Mouse (Mus musculus) C2C12 (cell line): ENCODE measurements around the gene Ralgps2. TPM values are rescaled to one million over a fixed set of nuclear protein-coding genes. Genes with fewer than 3 reads are reported as not detected.

ENCODE experiments used
- H3K27me3 ChIP-seq: one replicate; pipeline ENCODE4 v1.6.1; 2011; ENCODE audit not compliant: control insufficient read depth, insufficient read depth, insufficient read length
- H3K36me3 ChIP-seq: one replicate; pipeline ENCODE4 v1.6.1; 2011; ENCODE audit not compliant: control insufficient read depth, insufficient read depth
- H3K4me3 ChIP-seq: one replicate; pipeline ENCODE4 v1.5.1; 2011; ENCODE audit warnings: mild to moderate bottlenecking, control low read depth; ENCODE audit not compliant: poor library complexity, insufficient read depth, severe bottlenecking
- H3K79me2 ChIP-seq: one replicate; pipeline ENCODE4 v1.6.1; 2011; ENCODE audit not compliant: control insufficient read depth, insufficient read depth
- H3K79me3 ChIP-seq: one replicate; pipeline ENCODE4 v1.6.1; 2011; ENCODE audit warnings: low read depth, control low read depth
- H3ac ChIP-seq: one replicate; pipeline ENCODE3; 2011; ENCODE audit warnings: low read depth; ENCODE audit not compliant: control insufficient read depth, insufficient read length
- CEBPB ChIP-seq: IDR thresholded peaks from one replicate; pipeline ENCODE4 v1.6.1; 2011; ENCODE audit warnings: low read depth, mild to moderate bottlenecking, control low read depth, moderate library complexity
- CTCF ChIP-seq: IDR thresholded peaks from one replicate; pipeline ENCODE4 v1.5.1; 2011; ENCODE audit not compliant: control insufficient read depth, insufficient read depth, insufficient read length
- FOSL1 ChIP-seq: IDR thresholded peaks from one replicate; pipeline ENCODE4 v1.8.0; 2011; ENCODE audit warnings: mild to moderate bottlenecking, low read length; ENCODE audit not compliant: poor library complexity, insufficient read depth, severe bottlenecking
- MAX ChIP-seq: IDR thresholded peaks from one replicate; pipeline ENCODE4 v1.6.1; 2011; ENCODE audit warnings: mild to moderate bottlenecking, control low read depth
- MYOD1 ChIP-seq: IDR thresholded peaks from one replicate; pipeline ENCODE4 v1.6.1; 2011; ENCODE audit warnings: low read depth; ENCODE audit not compliant: control insufficient read depth, insufficient read length
- MYOG ChIP-seq: IDR thresholded peaks from one replicate; pipeline ENCODE4 v1.6.1; 2011; ENCODE audit not compliant: control insufficient read depth, insufficient read length; ENCODE audit errors: extremely low read depth
- USF1 ChIP-seq: IDR thresholded peaks from one replicate; pipeline ENCODE4 v1.6.1; 2011; ENCODE audit warnings: low read depth, mild to moderate bottlenecking, control low read depth, moderate library complexity
- polyA plus RNA-seq: library from polyadenylated mRNA; unstranded; fragments of >200 nt; fragmentation: generic; extraction: Trizol; gene quantifications from one replicate; pipeline ENCODE4 v1.2.1, GENCODE M21; 2012; ENCODE audit warnings: missing spikeins

Gene Ralgps2
- polyA plus RNA-seq, 1 experiment, result 6.4 TPM

- Histone ChIP-seq H3ac (no peak overlapping the region), H3K4me3 (no peak overlapping the region), H3K79me2 (no peaks in the 10 kb centered on the region), H3K36me3 (no peaks in the 10 kb centered on the region), H3K79me3 (no peaks in the 10 kb centered on the region), H3K27me3 (no peaks in the 10 kb centered on the region)
- TF ChIP-seq USF1, result no peak
- TF ChIP-seq MAX, result no peak
- TF ChIP-seq CEBPB, result no peak
- no peak for TF ChIP-seq FOSL1
- TF ChIP-seq CTCF, result no peak
- TF ChIP-seq MYOD1, result no peak
- TF ChIP-seq MYOG, result no peak
Observed at GRCm38 (mm10) chr1:156957360-156957759, 17.9 kb upstream of the Ralgps2 start.

- Histone ChIP-seq H3K27me3 (no peaks in the 10 kb centered on the region), H3K79me3 (no peaks in the 10 kb centered on the region), H3K36me3 (no peaks in the 10 kb centered on the region), H3K79me2 (no peaks in the 10 kb centered on the region), H3K4me3 (no peak overlapping the region), H3ac (no peak overlapping the region)
- no peak for TF ChIP-seq USF1
Observed at GRCm38 (mm10) chr1:156955926-156956760, 16.7 kb upstream of the Ralgps2 start.

GRCm38 (mm10) chr1:156954216-156954615, 14.8 kb upstream of the Ralgps2 start:
- Histone ChIP-seq H3K27me3 (no peaks in the 10 kb centered on the region), H3K79me2 (no peaks in the 10 kb centered on the region), H3K36me3 (no peaks in the 10 kb centered on the region), H3K4me3 (no peak overlapping the region), H3K79me3 (no peaks in the 10 kb centered on the region), H3ac (no peak overlapping the region)
- no peak for TF ChIP-seq CTCF
- TF ChIP-seq FOSL1, result no peak
- TF ChIP-seq MYOG, result no peak
- no peak for TF ChIP-seq CEBPB
- no peak for TF ChIP-seq MYOD1
- no peak for TF ChIP-seq USF1
- TF ChIP-seq MAX, result no peak

- TF ChIP-seq MYOD1 (no peak), FOSL1 (no peak), MYOG (no peak), CEBPB (no peak), USF1 (no peak), CTCF (no peak), MAX (no peak)
Observed at GRCm38 (mm10) chr1:156950354-156950753, 10.9 kb upstream of the Ralgps2 start.

GRCm38 (mm10) chr1:156940584-156940983, 1.2 kb upstream of the Ralgps2 start:
- H3K79me3 ChIP-seq, result no peaks in the 10 kb centered on the region
- no peaks in the 10 kb centered on the region for H3K79me2 ChIP-seq
- no peaks in the 10 kb centered on the region for H3K27me3 ChIP-seq
- TF ChIP-seq CEBPB (no peak), MYOG (no peak), FOSL1 (no peak), MAX (no peak), MYOD1 (no peak), CTCF (no peak), USF1 (no peak)
- no peaks in the 10 kb centered on the region for H3K36me3 ChIP-seq
- no peak overlapping the region for H3ac ChIP-seq
- no peak overlapping the region for H3K4me3 ChIP-seq

More at GRCm38 (mm10) chr1:156950354-156950753, 10.9 kb upstream of the Ralgps2 start:
- no peaks in the 10 kb centered on the region for H3K36me3 ChIP-seq
- H3ac ChIP-seq, result no peak overlapping the region
- no peaks in the 10 kb centered on the region for H3K27me3 ChIP-seq
- no peaks in the 10 kb centered on the region for H3K79me3 ChIP-seq
- no peaks in the 10 kb centered on the region for H3K79me2 ChIP-seq
- H3K4me3 ChIP-seq, result no peak overlapping the region

GRCm38 (mm10) chr1:156940142-156940522, 706 bp upstream of the Ralgps2 start:
- TF ChIP-seq MAX (no peak), CTCF (no peak), USF1 (no peak), FOSL1 (no peak), MYOD1 (no peak), MYOG (no peak), CEBPB (no peak)
- H3K36me3 ChIP-seq, result no peaks in the 10 kb centered on the region
- H3ac ChIP-seq, result no peak overlapping the region

More at GRCm38 (mm10) chr1:156940142-156940522, 706 bp upstream of the Ralgps2 start:
- no peak overlapping the region for H3K4me3 ChIP-seq
- H3K79me2 ChIP-seq, result no peaks in the 10 kb centered on the region
- no peaks in the 10 kb centered on the region for H3K79me3 ChIP-seq
- H3K27me3 ChIP-seq, result no peaks in the 10 kb centered on the region
